Mouse (Mus musculus): Measurements from ENCODE around the gene Msn.

Gene Msn

DNA sequence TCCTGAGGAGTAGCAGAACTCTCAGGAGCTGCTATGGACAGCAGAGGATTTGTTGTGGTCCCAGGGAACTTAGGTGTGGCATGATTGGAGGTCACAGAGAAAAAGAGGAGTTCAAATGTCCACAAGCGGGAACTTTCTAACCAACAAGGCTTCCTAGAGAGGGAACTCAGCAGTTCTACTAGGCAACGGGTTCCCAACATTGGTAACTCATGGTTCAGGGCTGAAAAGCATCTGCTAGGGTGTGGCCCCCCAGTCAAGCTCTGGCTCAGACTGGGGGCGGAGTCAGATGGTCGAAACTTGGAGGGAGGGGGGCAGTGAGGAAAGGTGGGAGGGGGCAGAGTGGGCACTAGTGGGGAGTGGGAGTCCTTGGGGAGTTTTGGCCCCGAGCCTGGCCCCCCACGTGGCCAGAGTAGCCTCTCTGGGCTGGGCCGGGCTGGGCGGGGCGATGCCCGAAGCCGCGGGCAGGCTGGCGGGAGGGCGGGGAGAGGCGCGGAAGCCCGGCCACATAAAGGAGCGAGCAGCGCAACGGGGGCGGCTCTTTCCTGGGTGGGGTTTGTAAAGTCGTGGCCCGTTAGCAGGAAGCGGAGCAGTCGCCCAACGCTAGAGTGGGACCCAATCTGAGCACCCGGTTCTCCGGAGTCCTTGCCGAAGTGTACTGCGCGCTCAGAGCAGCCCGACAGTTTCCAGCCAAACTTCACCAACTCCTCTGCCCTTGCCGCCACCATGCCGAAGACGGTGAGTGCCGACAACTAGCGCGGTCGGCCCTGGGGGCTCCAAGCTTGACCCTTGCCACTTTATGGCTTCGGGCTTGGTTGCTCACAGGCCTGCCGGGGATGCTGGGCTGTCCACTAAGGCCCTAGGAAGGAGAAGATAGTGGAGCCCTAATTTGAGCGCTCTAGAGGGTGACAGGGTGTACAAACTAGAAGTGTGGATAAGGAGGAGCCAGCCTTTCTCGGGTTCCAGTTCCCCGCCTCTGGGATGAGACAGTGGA lies at the start of gene Msn:
Gene Msn, plus strand, starts transcription at position 534 of the 991 bp plus-strand sequence.
- DNase-seq (ENCODE audit: low read depth, low spot score) = peak; percentile 83

GRCm38 (mm10) chrX:96052798-96053197 lies 43.0 kb upstream of the Msn start:
- peak; percentile 76 for DNase-seq (ENCODE audit: low read depth, low spot score)

GRCm38 (mm10) chrX:96077747-96078146 lies 18.1 kb upstream of the Msn start:
- DNase-seq (ENCODE audit: low read depth, low spot score) = no peak

DNA sequence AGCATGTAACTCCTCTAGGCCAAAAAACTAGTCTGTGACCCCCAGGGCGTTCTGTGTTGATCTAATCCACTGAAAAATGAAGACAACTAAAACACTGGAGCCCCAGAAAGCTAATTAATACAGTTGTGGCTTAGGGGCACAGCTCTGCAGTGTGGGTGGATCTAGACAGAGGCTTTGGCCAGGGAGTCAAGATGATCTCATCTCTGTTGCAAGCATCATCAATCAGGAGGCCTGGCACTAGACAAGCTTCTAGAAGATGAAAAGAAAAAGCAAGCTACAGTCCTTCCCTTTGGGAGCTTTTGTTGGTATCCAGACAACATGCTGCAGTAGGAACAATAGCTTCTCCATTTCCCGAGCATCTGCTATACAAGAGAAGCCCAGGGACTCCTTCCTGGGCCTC lies 9.6 kb upstream of the Msn start:
- DNase-seq (ENCODE audit: low read depth, low spot score) = no peak

DNA sequence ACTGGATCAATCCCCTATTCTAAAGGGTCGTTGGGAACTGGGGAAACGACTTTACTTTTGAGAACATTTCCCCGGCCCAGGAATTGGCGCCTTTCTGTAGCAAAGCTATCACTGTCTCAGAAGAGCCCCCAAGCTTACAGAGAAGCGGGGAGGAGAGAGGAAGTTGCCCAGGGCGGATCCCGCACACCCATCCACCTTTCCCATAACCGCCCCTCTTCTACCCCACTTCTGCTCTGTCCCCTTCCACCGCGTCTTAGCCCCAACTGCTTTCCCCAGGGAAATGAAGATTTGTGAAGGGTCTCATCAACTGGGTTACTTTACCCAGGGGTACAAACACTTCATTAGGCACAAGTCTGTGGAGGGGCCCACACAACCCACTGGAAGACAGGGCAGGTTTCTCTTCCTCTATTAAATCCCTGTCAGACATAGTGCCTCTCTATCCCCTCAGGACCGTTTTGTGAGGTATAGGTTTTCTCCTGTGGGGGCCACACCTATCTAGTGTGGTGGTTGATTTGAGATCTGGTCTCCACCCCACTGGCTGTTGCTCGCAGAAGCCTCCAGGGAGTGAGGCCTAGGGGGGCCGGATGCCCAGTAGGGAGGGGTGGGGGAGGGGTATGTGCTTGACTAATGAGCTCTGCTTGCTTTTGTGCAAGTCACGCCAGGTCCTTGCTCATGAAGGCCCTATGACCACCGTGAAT lies 820 bp downstream of the Msn start:
- peak; percentile 66 for DNase-seq (ENCODE audit: low read depth, low spot score)

DNA sequence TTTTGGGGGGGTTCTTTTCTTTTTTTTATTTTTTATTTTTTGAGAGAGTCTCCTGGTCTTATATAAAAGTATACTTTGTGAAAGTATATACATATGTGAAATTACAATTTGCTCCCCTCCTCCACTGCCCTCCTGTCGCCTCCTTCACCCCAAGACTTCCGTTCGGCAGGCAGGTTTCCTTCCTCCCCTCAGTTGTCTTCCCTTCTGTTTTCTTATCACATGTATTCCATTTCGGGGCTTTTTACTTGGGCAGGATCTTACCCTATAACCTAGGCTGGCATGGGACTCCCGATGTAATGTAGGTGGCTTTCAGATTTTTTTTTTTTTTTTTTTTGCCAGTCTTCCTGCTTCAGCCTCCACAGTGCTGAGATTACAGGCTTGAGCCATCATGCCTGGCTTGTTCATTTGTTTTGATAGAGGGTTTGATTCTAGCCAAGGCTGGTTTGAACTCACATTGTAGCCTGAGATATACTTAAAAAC lies 1.7 kb downstream of the Msn start:
- DNase-seq (ENCODE audit: low read depth, low spot score) = no peak

- no peak for DNase-seq (ENCODE audit: low read depth, low spot score)
Measured at GRCm38 (mm10) chrX:96099003-96099402, 3.2 kb downstream of the Msn start.

DNA sequence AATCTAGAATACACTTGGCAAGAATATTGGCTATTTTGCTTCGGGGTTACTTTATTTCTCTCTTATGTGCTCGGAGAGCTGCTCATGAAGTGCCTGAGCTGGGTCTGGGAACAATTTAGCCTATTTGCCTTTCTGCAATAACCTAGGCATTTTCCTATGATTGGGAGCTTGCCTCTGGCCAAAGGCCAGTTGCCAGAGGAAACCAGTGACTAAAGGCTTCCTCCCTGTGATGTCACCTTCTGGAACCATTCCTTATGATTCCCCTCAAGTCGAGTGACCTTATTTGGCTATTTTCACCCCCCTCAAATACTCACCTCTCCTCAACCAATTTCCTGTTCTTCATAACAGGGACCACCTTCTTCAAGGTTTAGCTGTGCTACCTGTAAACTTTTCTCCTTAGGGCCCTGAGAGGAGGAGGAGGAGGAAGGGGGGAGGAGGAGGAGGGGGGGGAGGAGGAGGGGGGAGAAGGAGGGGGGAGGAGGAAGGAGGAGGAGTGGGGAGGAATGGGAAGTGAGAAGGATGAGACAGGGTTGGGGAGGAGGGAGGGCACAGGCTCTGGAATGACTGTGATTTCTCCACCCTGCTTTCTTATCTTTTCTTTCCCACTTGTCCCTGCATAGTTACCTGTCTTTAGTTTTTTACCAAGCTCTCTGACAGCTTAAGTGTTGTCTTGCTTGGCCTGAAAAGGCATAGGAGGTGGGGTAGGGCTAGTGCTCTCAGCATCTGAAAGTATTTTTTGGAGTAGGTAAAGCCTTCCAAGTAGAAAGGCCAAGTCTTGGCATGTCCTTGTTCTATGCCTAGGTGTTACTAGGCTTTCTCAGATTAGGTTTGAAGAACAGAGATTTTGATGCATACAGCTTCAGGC lies 11.8 kb downstream of the Msn start:
- no peak for DNase-seq (ENCODE audit: low read depth, low spot score)

- DNase-seq (ENCODE audit: low read depth, low spot score) = no peak
Measured at GRCm38 (mm10) chrX:96113106-96113634, 17.3 kb downstream of the Msn start.

DNA sequence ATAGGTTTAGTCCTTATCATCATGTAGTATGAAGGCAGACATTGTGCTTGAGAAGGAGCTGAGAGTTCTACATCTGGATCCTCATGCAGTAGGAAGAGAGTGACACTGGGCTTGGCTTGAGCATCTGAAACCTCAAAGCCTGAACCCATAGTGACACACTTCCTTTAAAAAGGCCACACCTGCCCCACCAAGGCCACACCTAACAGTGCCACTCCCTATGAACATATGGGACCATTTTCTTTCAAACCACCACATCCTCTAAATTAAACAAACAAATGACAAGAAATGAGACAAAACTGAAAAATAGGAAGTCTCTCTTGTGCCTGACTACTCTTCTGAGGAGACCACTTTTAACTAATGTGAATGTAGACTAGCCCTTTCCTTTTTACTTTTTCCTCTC lies 19.7 kb downstream of the Msn start:
- no peak for DNase-seq (ENCODE audit: low read depth, low spot score)

GRCm38 (mm10) chrX:96117366-96117765 lies 21.5 kb downstream of the Msn start:
- DNase-seq (ENCODE audit: low read depth, low spot score) = no peak

GRCm38 (mm10) chrX:96119997-96120396 lies 24.2 kb downstream of the Msn start:
- no peak for DNase-seq (ENCODE audit: low read depth, low spot score)

GRCm38 (mm10) chrX:96121912-96122311 lies 26.1 kb downstream of the Msn start:
- DNase-seq (ENCODE audit: low read depth, low spot score) = no peak

DNA sequence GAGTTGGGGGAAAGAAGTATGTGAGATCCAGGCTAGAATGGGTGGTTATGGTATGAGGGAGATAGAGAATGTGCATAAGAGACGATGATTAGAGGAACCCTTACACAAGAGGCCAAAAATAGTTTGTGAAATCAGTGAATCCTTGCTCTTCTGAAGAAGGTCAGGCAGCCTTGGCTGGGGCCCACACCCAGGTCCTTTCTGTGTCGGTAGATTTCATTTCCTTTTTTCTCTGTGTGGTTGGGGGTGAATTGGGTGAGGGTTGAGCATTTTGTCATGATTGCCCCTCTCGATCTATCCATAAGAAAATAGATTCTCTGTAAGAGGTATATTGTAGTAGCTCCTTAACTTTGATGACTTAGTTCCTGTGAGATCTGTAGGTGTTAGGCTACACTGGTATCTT lies 31.0 kb downstream of the Msn start:
- DNase-seq (ENCODE audit: low read depth, low spot score) = no peak

DNA sequence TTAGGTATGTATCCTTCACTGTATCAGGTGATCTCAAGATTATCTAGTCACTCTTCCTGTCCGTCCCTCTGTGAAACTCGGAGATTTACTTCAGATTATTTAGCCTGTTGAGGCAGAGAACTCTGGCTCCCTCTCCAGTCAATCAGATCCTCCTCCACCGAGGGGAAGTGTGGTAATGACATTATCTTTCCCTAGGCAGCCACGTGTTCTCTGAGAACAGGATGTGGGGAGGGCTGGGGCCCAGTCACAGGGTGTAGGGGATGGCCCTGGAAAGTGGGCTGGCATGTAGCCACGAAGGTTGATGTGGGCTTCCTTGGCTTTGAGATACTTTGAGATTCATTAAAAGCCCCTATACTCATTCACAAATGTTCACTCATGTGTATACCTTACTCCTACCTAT lies 34.3 kb downstream of the Msn start:
- peak; percentile 9 for DNase-seq (ENCODE audit: low read depth, low spot score)

DNA sequence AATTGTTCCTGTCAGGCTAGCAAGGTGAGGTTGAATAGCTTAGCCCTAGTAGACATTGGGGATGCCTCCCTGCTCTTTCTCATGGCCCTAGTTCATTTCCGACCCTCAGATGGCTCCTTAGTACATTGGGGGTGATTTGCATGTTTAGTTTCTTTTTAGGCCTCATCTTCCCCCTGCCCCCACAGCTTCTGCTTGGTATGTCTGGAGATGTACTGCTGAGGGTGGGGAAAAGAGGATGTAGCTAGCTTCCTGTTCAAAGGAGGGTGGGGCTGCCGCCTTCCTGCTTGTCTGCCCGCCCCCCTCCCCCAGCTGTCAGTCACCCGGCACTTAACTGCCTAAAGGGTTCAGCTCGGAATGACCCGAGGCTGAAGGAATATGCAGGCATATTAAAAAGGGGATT lies 34.8 kb downstream of the Msn start:
- peak; percentile 62 for DNase-seq (ENCODE audit: low read depth, low spot score)

- DNase-seq (ENCODE audit: low read depth, low spot score) = peak; percentile 1
Measured at GRCm38 (mm10) chrX:96133260-96133659, 37.4 kb downstream of the Msn start.

DNA sequence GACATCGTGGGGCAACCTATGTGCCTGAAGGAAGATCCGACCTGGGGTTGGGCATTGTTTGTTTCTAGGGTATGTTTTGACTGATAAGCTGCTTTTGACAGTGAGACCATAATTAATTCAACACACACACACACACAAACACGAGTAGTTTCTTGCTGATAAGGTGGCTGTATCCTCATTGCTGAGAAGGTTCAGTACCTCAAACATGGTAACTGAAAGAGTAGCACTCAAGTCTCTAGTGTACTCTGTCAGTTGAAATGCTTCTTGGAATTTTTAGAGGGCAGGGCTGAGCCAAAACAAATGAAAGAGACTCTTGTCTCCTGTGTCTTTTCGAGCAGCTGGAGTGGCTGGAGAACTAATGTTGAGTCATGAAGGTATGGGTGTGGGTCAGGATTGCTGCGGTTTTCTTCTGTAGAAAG lies 38.4 kb downstream of the Msn start:
- DNase-seq (ENCODE audit: low read depth, low spot score) = peak; percentile 12

DNA sequence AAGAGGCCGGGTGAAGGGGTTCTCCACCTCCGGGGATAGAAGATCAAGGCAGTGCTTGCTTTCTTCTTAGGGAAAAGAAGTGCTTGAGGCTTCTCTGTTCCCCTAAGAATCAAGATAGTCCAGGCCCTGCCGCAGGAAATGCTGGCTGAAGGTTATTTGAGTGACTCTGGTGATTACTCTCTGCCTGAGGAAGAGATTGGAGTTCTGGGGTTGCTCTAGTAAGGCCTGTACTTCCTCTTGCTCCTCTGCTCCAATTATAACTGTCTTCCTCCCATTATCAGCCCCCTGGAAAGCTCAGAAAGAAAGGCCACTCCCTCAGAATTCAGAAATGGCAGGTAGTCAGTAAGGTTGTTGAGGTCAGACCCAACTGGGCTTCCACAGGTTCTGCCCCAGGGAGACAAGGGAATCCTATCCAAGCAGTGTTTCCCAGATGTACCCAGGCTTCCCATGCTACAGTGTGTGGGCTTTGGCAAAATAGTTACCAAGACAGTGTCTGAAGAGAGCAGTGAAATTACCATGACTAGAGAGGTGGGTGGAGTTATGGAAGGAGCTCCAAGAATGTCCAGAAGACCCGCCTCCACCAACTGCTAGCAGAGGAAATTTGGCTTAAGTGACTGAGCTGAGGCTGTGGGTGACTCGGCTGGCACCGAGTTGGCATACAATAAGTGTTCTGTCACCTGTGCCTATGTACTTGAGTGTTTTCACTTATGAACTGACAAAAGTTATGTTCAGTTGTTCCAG lies 39.2 kb downstream of the Msn start:
- peak; percentile 75 for DNase-seq (ENCODE audit: low read depth, low spot score)

- no peak for DNase-seq (ENCODE audit: low read depth, low spot score)
Measured at GRCm38 (mm10) chrX:96135581-96135980, 39.7 kb downstream of the Msn start.

DNA sequence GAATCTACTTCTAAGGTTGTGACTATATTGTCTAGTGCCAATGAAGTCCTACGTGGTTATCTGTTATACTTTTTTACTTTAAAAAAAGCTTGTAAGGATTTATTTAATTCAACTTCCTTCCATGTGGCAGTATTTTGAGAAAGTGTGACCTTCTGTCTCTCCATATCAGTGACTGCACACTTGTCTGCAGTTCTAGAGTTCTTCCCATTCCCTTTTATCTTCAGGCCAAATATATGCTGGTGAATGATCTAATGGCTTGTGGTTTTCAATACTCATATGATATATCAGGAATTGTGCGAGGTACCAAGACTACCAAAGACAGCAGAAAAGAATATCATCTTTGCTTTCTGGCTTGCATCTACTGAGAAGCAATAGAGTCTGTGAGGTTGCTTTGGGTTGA lies 43.4 kb downstream of the Msn start:
- DNase-seq (ENCODE audit: low read depth, low spot score) = no peak

Data from ZHBTc4 (cell line).